Mouse (Mus musculus) stomach, postnatal 0 days (tissue): ENCODE measurements around the gene 2610008E11Rik. TPM values are rescaled to one million over a fixed set of nuclear protein-coding genes. Genes with fewer than 3 reads are reported as not detected.
"Not testable (repeated sequence)": the region's sequence is repeated elsewhere in the genome, so short reads cannot be mapped to it uniquely, and the experiment has no call there.

Experiments used
- ATAC-seq: fragments of 200-750 bp; cut with Nextera tagmentation; 2 replicates; pipeline ENCODE4 v1.8.0; 2017; ENCODE audit not compliant: low FRiP score, low TSS enrichment
- DNase-seq: peaks from one replicate; pipeline ENCODE4 v3.0.0-alpha.2; 2016; ENCODE audit warnings: low spot score
- H3K27ac ChIP-seq: fragments of 300-500 bp; sonication (generic); replicated peaks from 2 replicates; pipeline ENCODE4 v1.5.1; 2014; ENCODE audit warnings: mild to moderate bottlenecking, control low read depth
- H3K27me3 ChIP-seq: fragments of 300-500 bp; sonication (generic); 2 replicates; pipeline ENCODE4 v1.6.1; 2014; ENCODE audit warnings: low read length; ENCODE audit not compliant: control insufficient read depth, insufficient read depth
- H3K36me3 ChIP-seq: fragments of 300-500 bp; sonication (generic); 2 replicates; pipeline ENCODE4 v1.6.1; 2014; ENCODE audit warnings: low read length, mixed read lengths; ENCODE audit not compliant: control insufficient read depth, insufficient read depth
- H3K4me1 ChIP-seq: fragments of 300-500 bp; sonication (generic); replicated peaks from 2 replicates; pipeline ENCODE4 v1.6.1; 2014; ENCODE audit warnings: antibody characterized with exemption; ENCODE audit not compliant: control insufficient read depth, insufficient read depth
- H3K4me2 ChIP-seq: fragments of 300-500 bp; sonication (generic); replicated peaks from 2 replicates; pipeline ENCODE4 v1.6.1; 2014; ENCODE audit warnings: low read depth, mild to moderate bottlenecking, control low read depth, moderate library complexity
- H3K4me3 ChIP-seq: fragments of 300-500 bp; sonication (generic); 2 replicates; pipeline ENCODE4 v1.5.1; 2014; ENCODE audit warnings: low read depth, low read length, control low read depth
- H3K9ac ChIP-seq: fragments of 300-500 bp; sonication (generic); 2 replicates; pipeline ENCODE4 v1.6.1; 2014; ENCODE audit warnings: mild to moderate bottlenecking, low read length, control low read depth, mixed read lengths
- H3K9me3 ChIP-seq: fragments of 300-500 bp; sonication (generic); 2 replicates; pipeline ENCODE4 v1.6.1; 2016; ENCODE audit warnings: low read length; ENCODE audit not compliant: control insufficient read depth
- CTCF ChIP-seq: IDR thresholded peaks from 2 replicates; pipeline ENCODE4 v1.5.1; 2016; ENCODE audit warnings: antibody characterized with exemption, low read depth, mild to moderate bottlenecking, moderate library complexity
- EP300 ChIP-seq: optimal IDR thresholded peaks from 2 replicates; pipeline ENCODE3; 2016; ENCODE audit warnings: antibody characterized with exemption
- WGBS: fragments of 180-500 bp; shearing (Covaris S2); extraction: QIAGEN DNeasy Blood & Tissue Kit; methylation state at CpG from one replicate; pipeline ENCODE4 v1.1.7; 2014; 5-methylcytosine and 5-hydroxymethylcytosine counted together
- polyA plus RNA-seq: library from polyadenylated mRNA; unstranded; fragments of >200 nt; fragmentation: Nextera tagmentation; extraction: Ambion mirVana; gene quantifications from 2 replicates; pipeline ENCODE4 v1.2.1, GENCODE M21; 2015

2610008E11Rik gene
- polyA plus RNA-seq, 1 experiment from 2014 or later: 7.3 TPM

DNA sequence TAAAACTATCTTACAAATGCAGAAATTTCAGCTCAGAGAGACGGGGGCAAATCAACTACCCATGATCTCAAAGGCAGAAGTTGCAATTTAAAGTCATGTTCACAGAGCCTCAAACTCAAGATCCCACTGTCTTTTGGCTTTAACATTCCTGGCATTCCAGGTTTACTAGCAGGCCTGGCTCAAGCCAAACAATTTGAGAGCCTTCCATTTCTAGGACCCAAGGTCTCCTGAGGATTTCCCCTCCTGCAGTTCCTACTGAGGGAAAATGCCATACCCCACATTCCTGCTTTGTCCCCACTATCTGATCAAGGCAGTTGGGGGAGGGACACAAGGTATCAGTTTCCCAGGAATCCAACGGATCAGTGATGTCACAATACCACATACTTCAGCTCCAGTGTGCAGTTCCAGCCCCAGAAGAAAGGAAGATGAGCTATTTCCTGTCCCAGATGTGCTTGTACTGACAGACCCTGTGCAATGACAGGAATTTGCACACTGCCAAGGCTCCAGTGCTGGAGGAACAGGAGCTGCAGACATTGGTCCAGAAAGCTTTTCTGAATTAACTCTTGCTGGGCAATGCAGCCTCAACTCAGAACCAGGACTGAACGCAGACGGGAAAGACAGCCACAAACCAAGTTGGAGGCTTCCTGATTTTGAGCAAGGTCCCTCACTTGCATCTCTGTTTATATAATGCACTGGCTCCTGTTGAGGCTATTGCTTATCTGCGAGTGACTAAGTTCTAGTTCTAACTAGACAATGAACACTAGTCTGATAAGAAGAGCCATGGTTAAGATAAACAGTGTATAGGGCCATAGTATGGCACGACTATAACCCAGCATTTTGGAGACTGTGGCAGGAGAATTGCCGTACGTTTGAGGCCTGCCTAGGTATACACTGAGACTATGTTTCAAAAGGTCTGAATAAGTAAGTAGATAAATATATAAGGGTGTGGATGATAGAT is 9.2 kb upstream of the 2610008E11Rik start:
- H3K4me2 ChIP-seq: no peak overlapping the region
- H3K27ac ChIP-seq: no peak overlapping the region
- no peaks in the 10 kb centered on the region for H3K27me3 ChIP-seq
- no peak overlapping the region for H3K4me3 ChIP-seq
- H3K9me3 ChIP-seq: no peaks in the 10 kb centered on the region
- ATAC-seq (no peak), DNase-seq (no peak)
- H3K9ac ChIP-seq: no peak overlapping the region
- TF ChIP-seq EP300 (no peak), CTCF (no peak)
- WGBS: 41% methylated on average over 8 of the region's 8 CpGs
- H3K4me1 ChIP-seq: no peaks in the 10 kb centered on the region
- no peaks in the 10 kb centered on the region for H3K36me3 ChIP-seq

DNA sequence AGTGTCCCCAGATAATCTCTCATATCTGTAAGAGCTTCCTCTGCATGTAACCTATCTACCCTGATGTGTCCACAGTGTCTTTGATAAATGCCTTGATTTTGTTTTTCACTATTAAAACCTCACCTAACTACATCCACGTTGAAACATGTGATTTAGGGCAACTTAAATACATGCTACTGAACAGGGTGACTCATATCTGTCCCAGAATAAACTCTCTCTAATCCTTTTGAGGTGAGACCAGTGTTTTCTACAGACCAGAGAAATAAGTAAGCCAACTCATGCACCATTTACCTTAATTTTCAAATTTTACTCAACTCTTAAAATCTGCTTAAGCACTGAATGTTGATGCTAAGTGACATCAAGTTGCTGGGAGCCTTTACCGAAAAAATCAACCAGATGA is 694 bp downstream of the 2610008E11Rik start:
- TF ChIP-seq EP300: no peak
- TF ChIP-seq CTCF: no peak
- peaks cover 5% of the 10 kb centered on the region for H3K36me3 ChIP-seq
- H3K4me3 ChIP-seq: peak overlapping the region; percentile 89
- no peak for ATAC-seq
- 3% methylated on average over 2 of the region's 2 CpGs for WGBS
- no peak for DNase-seq
- no peaks in the 10 kb centered on the region for H3K4me1 ChIP-seq
- peak overlapping the region; percentile 98 for H3K27ac ChIP-seq
- no peaks in the 10 kb centered on the region for H3K9me3 ChIP-seq
- peak overlapping the region; percentile 62 for H3K4me2 ChIP-seq
- H3K27me3 ChIP-seq: no peaks in the 10 kb centered on the region
- peak overlapping the region; percentile 93 for H3K9ac ChIP-seq

DNA sequence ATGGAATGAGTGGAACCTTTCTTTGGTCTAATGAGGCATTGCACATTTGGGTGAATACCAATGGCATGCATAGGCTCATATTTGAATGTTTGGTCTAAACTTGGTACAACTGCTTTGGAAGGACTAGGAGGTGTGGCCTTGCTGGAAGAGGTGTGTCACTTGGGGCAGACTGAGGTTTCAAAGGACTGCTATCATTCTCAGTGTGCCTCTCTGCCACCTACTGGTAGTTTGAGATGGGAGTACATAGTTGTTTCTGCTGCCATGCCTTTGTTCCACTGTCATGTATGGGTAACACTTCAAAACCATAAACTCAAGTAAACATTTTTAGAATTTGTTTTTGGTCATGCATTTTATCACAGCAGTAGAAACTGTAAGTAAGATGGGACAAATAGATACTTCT is 5.7 kb downstream of the 2610008E11Rik start:
- DNase-seq (no peak), ATAC-seq (no peak)
- no peak overlapping the region for H3K9ac ChIP-seq
- no peaks in the 10 kb centered on the region for H3K9me3 ChIP-seq
- no peaks in the 10 kb centered on the region for H3K4me1 ChIP-seq
- H3K36me3 ChIP-seq: peaks cover 23% of the 10 kb centered on the region
- H3K4me3 ChIP-seq: no peak overlapping the region
- no peak overlapping the region for H3K4me2 ChIP-seq
- TF ChIP-seq CTCF (no peak), EP300 (no peak)
- H3K27ac ChIP-seq: no peak overlapping the region
- no peaks in the 10 kb centered on the region for H3K27me3 ChIP-seq

DNA sequence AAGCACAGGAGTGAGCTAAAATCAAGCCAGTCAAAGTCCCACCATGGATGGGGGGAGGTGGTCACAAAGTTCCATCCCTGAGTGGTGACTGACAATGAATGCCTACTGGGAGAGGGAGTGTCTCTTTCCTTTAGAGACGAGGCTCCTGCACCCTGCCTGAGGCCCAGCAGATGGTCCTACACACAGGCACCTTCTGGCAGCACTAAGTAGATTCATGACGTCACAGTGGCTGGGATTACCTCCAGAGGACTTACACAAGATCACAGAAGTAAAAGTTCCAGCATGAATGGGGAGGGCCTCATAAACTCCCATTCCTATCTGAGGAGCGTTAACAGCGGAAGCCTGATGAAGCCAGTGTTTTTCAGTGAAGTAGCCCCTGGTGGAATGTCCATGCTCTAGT is 8.4 kb downstream of the 2610008E11Rik start:
- H3K9me3 ChIP-seq: no peaks in the 10 kb centered on the region
- H3K27ac ChIP-seq: no peak overlapping the region
- 76% methylated on average over 4 of the region's 4 CpGs for WGBS
- peaks cover 23% of the 10 kb centered on the region for H3K36me3 ChIP-seq
- H3K4me3 ChIP-seq: no peak overlapping the region
- H3K4me1 ChIP-seq: no peaks in the 10 kb centered on the region
- H3K4me2 ChIP-seq: no peak overlapping the region
- no peaks in the 10 kb centered on the region for H3K27me3 ChIP-seq
- DNase-seq (no peak), ATAC-seq (no peak)
- TF ChIP-seq CTCF (no peak), EP300 (no peak)
- no peak overlapping the region for H3K9ac ChIP-seq

DNA sequence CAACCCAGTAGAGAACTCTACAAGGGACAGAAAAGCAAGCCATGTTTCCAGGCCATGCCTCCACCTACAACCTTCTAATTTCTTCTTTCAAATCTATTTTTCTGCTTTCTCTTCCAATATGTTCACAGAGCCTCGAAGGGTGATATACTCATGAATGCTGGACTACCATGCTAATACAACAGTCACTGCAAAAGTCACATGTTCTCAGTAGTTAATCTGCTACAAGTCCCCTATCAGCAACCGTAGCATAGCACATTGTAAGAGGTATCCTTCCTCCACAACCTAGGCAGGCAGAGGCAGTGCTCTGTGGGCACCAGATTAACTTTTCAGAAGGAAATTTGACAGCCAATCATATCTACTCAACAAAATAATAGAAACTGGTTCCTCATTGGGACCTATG is 10.8 kb downstream of the 2610008E11Rik start:
- Histone ChIP-seq H3K9ac (no peak overlapping the region), H3K36me3 (peaks cover 17% of the 10 kb centered on the region), H3K9me3 (no peaks in the 10 kb centered on the region), H3K4me1 (no peaks in the 10 kb centered on the region), H3K27me3 (no peaks in the 10 kb centered on the region), H3K4me3 (no peak overlapping the region), H3K4me2 (no peak overlapping the region), H3K27ac (no peak overlapping the region)
- no peak for TF ChIP-seq CTCF
- TF ChIP-seq EP300: no peak
- ATAC-seq: no peak
- 100% methylated on average over 2 of the region's 2 CpGs for WGBS
- DNase-seq: no peak

DNA sequence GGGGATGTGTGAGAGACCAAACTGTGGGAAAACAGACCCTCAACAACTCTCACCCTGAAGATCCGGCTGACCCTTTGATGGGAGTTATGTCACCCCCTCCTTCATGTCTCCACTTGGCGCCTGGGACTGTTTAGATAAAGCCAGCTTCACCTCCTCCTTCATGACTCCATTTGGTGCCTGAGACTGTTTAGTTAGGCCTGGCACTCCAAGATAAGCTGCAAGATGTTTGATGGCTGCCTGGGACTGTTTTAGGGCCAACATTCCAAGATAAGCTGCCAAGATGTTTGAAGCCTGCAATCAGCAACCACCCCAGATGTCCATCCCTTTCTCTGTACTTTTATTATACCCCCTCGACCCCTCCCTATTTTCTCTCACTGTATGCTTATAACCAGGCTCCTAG is 40.0 kb downstream of the 2610008E11Rik start:
- H3K27ac ChIP-seq, H3K9me3 ChIP-seq, DNase-seq, H3K4me1 ChIP-seq, H3K9ac ChIP-seq, H3K27me3 ChIP-seq, H3K36me3 ChIP-seq, H3K4me2 ChIP-seq, H3K4me3 ChIP-seq, ATAC-seq: not testable (repeated sequence)
- 59% methylated on average over 3 of the region's 3 CpGs for WGBS

DNA sequence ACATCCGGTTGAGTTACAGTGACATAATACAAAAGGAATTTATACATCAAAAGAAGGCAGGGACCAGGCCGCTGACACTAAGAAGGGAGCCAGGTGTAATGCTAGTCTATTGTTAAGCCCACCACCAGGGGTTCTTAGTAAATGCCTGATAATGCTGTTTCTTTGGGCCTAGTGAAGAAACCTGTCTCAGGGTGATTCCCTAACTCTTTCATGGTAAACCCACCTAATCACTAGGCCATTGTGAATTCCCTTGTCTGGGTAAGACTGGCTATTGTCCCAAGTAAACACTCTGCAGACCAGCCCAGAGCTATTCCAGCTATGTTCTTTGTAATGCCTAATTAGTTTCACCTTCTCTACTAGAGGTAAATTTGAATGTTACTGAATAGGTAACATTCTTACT is 54.9 kb downstream of the 2610008E11Rik start:
- H3K27me3 ChIP-seq, H3K4me3 ChIP-seq, H3K9me3 ChIP-seq, DNase-seq, ATAC-seq, H3K4me2 ChIP-seq, H3K27ac ChIP-seq, H3K9ac ChIP-seq, H3K4me1 ChIP-seq, H3K36me3 ChIP-seq: not testable (repeated sequence)
- 83% methylated on average over 2 of the region's 2 CpGs for WGBS
